Mouse (Mus musculus) midbrain, postnatal 0 days (tissue): ENCODE measurements around the gene Ttc23l. TPM values are rescaled to one million over a fixed set of nuclear protein-coding genes. Genes with fewer than 3 reads are reported as not detected.

Experiments used
- ATAC-seq: fragments of 200-750 bp; cut with Nextera tagmentation; 2 replicates; pipeline ENCODE4 v1.8.0; 2017; ENCODE audit warnings: moderate number of reproducible peaks, mild to moderate bottlenecking, moderate TSS enrichment, moderate library complexity; ENCODE audit not compliant: low FRiP score
- DNase-seq: peaks from one replicate; pipeline ENCODE4 v3.0.0-alpha.2; 2015; ENCODE audit warnings: low spot score
- H3K27ac ChIP-seq: fragments of 300-500 bp; sonication (generic); 2 replicates; pipeline ENCODE4 v1.5.1; 2014; ENCODE audit warnings: low read depth, mild to moderate bottlenecking, low read length, mixed read lengths
- H3K27me3 ChIP-seq: fragments of 300-500 bp; sonication (generic); 2 replicates; pipeline ENCODE4 v1.6.1; 2014; ENCODE audit warnings: low read length, control low read depth, mixed read lengths; ENCODE audit not compliant: insufficient read depth
- H3K36me3 ChIP-seq: fragments of 300-500 bp; sonication (generic); 2 replicates; pipeline ENCODE4 v1.6.1; 2014; ENCODE audit warnings: low read length, control low read depth, mixed read lengths; ENCODE audit not compliant: insufficient read depth
- H3K4me1 ChIP-seq: fragments of 300-500 bp; sonication (generic); 2 replicates; pipeline ENCODE4 v1.6.1; 2014; ENCODE audit warnings: mild to moderate bottlenecking, control low read depth, antibody characterized with exemption, low read length, mixed read lengths; ENCODE audit not compliant: insufficient read depth
- H3K4me2 ChIP-seq: fragments of 300-500 bp; sonication (generic); 2 replicates; pipeline ENCODE4 v1.6.1; 2014; ENCODE audit warnings: low read depth, mild to moderate bottlenecking, low read length, mixed read lengths; ENCODE audit not compliant: poor library complexity, severe bottlenecking
- H3K4me3 ChIP-seq: fragments of 300-500 bp; sonication (generic); 2 replicates; pipeline ENCODE4 v1.5.1; 2014; ENCODE audit warnings: low read depth, mild to moderate bottlenecking, low read length, moderate library complexity
- H3K9ac ChIP-seq: fragments of 300-500 bp; sonication (generic); replicated peaks from 2 replicates; pipeline ENCODE4 v1.6.1; 2014; ENCODE audit warnings: mild to moderate bottlenecking, low read length, moderate library complexity, mixed read lengths; ENCODE audit not compliant: poor library complexity, severe bottlenecking
- H3K9me3 ChIP-seq: fragments of 300-500 bp; sonication (generic); 2 replicates; pipeline ENCODE4 v1.6.1; 2016; ENCODE audit warnings: low read length, control low read depth
- CTCF ChIP-seq: IDR thresholded peaks from 2 replicates; pipeline ENCODE4 v1.5.1; 2016; ENCODE audit warnings: antibody characterized with exemption, mild to moderate bottlenecking
- WGBS: fragments of 180-500 bp; shearing (Covaris S2); extraction: QIAGEN DNeasy Blood & Tissue Kit; methylation state at CpG from one replicate; pipeline ENCODE4 v1.1.7; 2014; 5-methylcytosine and 5-hydroxymethylcytosine counted together
- polyA plus RNA-seq: library from polyadenylated mRNA; unstranded; fragments of >200 nt; fragmentation: Nextera tagmentation; extraction: Ambion mirVana; gene quantifications from 2 replicates; pipeline ENCODE4 v1.2.1, GENCODE M21; 2015
- total RNA-seq: library from RNA; depleted of rRNA; stranded (reverse); fragments of >200 nt; gene quantifications from 2 replicates; pipeline ENCODE4 v1.2.3, GENCODE M21; 2014; rRNA removed

Gene Ttc23l
- total and polyA plus RNA-seq, 2 experiments from 2014 or later, result not detected

DNA sequence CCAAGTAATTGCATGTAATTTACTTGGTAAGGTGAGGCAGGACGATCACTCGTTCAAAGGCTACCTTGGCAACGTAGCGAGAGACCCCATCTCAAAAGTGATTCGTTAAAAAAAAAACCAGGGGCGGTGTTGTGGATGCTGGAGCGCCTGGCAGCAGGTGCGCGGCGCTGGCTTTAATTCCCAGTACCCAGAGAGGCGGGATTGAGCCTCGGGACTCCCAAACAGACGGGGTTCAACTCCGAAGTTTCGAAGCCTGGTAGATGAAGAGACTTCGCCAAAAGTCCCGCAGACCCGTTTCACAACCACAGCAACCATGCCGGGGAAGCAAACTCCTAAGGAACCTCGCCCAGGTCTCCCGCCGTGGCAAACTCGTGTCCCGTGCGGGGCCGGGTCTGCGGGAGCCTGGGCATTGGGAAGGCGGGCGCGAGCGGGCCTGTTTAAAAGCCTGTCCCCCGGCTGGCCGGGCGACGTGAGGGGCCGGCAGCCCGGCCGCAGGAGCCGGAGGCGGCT lies 88.8 kb downstream of the Ttc23l start:
- H3K9me3 ChIP-seq, result no peaks in the 10 kb centered on the region
- peak overlapping the region; percentile 91 for H3K4me3 ChIP-seq
- ATAC-seq (peak; percentile 9; the same call in 1 of the 2 replicates), DNase-seq (peak; percentile 16)
- peak overlapping the region; percentile 76 for H3K27ac ChIP-seq
- peak overlapping the region; percentile 84 for H3K9ac ChIP-seq
- H3K36me3 ChIP-seq, result no peaks in the 10 kb centered on the region
- under 1% methylated on average over 37 of the region's 40 CpGs for WGBS
- no peaks in the 10 kb centered on the region for H3K27me3 ChIP-seq
- TF ChIP-seq CTCF, result no peak
- peak overlapping the region; percentile 85 for H3K4me2 ChIP-seq
- H3K4me1 ChIP-seq, result peaks cover 9% of the 10 kb centered on the region; the same call in 1 of the 2 replicates

GRCm38 (mm10) chr15:10468761-10469160 lies 89.7 kb downstream of the Ttc23l start:
- WGBS, result 87% methylated on average over 3 of the region's 3 CpGs

DNA sequence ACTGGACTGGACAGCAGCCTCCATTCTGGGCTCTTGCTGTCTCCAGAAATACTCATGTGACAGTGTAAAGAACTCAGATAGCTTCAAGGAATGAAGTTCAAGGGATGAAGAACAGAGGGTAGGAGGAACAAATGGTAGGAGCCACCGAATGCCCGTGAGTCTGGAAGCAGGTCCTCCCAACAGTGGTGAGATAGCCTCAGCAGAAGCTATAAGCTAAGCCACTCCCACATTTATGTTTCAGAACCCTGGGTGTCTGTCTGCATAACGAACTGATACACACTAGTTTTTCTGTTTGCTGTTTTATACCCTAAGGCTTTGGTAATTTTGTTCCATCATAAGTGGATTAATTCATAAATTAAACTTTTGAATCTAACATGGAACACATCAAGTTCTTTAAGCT lies 93.8 kb downstream of the Ttc23l start:
- Histone ChIP-seq H3K27ac (no peak overlapping the region), H3K36me3 (peaks cover 13% of the 10 kb centered on the region; the same call in 1 of the 2 replicates), H3K4me1 (peaks cover 9% of the 10 kb centered on the region; the same call in 1 of the 2 replicates), H3K27me3 (no peaks in the 10 kb centered on the region), H3K4me2 (no peak overlapping the region), H3K9me3 (no peaks in the 10 kb centered on the region), H3K4me3 (no peak overlapping the region), H3K9ac (no peak overlapping the region)
- TF ChIP-seq CTCF, result no peak
- no peak for DNase-seq
- 92% methylated on average over 3 of the region's 3 CpGs for WGBS
- ATAC-seq, result no peak

More at GRCm38 (mm10) chr15:10468761-10469160, 89.7 kb downstream of the Ttc23l start:
- Histone ChIP-seq H3K4me2 (no peak overlapping the region), H3K27ac (no peak overlapping the region), H3K9me3 (no peaks in the 10 kb centered on the region), H3K4me3 (no peak overlapping the region), H3K4me1 (peaks cover 9% of the 10 kb centered on the region; the same call in 1 of the 2 replicates), H3K9ac (no peak overlapping the region), H3K36me3 (no peaks in the 10 kb centered on the region), H3K27me3 (no peaks in the 10 kb centered on the region)
- TF ChIP-seq CTCF, result no peak
- ATAC-seq (no peak), DNase-seq (no peak)

DNA sequence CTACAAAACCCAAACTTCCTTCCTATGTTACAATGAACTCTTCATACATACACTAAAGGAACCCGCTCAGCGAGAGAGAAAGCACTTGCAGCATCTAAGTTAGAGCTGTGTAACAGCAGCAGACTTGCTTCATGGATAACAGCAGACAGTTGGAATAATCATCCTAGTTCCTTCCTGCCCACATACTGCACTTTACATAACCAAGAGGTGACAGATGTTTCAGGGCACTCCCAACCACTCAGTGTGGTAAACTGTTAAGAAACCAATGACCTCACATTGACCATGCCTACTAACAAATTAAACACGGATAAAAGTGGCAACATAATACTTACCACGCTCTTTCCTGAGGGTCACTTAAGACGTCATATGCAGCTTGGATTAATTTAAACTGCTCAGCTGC lies 94.9 kb downstream of the Ttc23l start:
- Histone ChIP-seq H3K4me1 (peaks cover 6% of the 10 kb centered on the region; the same call in 1 of the 2 replicates), H3K4me2 (no peak overlapping the region), H3K4me3 (no peak overlapping the region), H3K9me3 (no peaks in the 10 kb centered on the region), H3K27me3 (no peaks in the 10 kb centered on the region), H3K9ac (no peak overlapping the region), H3K27ac (no peak overlapping the region), H3K36me3 (peaks cover 17% of the 10 kb centered on the region; the same call in 1 of the 2 replicates)
- WGBS, result 87% methylated on average over 5 of the region's 5 CpGs
- no peak for TF ChIP-seq CTCF
- DNase-seq, result no peak
- ATAC-seq, result no peak

GRCm38 (mm10) chr15:10460986-10461385 lies 97.5 kb downstream of the Ttc23l start:
- TF ChIP-seq CTCF, result no peak
- DNase-seq, result no peak
- H3K4me3 ChIP-seq, result no peak overlapping the region
- H3K9ac ChIP-seq, result no peak overlapping the region
- no peak overlapping the region for H3K4me2 ChIP-seq
- no peak for ATAC-seq
- H3K4me1 ChIP-seq, result no peaks in the 10 kb centered on the region
- WGBS, result 96% methylated on average over 12 of the region's 12 CpGs
- no peak overlapping the region for H3K27ac ChIP-seq
- H3K27me3 ChIP-seq, result no peaks in the 10 kb centered on the region
- H3K36me3 ChIP-seq, result peaks cover 17% of the 10 kb centered on the region; the same call in 1 of the 2 replicates
- H3K9me3 ChIP-seq, result no peaks in the 10 kb centered on the region

Other genes with a start within 250 kb of the Ttc23l start
- not detected in 2 replicates for gene Gm21973, start 233.3 kb downstream of the Ttc23l start, total RNA-seq
- not detected in 2 replicates for gene Gm21973, start 233.3 kb downstream of the Ttc23l start, polyA plus RNA-seq
- not detected in 2 replicates for gene Agxt2, start 200.1 kb downstream of the Ttc23l start, total RNA-seq
- not detected in 2 replicates for gene Agxt2, start 200.1 kb downstream of the Ttc23l start, polyA plus RNA-seq
- gene Dnajc21, start 88.2 kb downstream of the Ttc23l start, total RNA-seq, result 3.9 and 6.8 TPM in 2 replicates
- 11.6 and 15.5 TPM in 2 replicates for gene Dnajc21, start 88.2 kb downstream of the Ttc23l start, polyA plus RNA-seq
- gene Brix1, start 72.7 kb downstream of the Ttc23l start, total RNA-seq, result 6.1 and 9.5 TPM in 2 replicates
- 44.2 and 52.7 TPM in 2 replicates for gene Brix1, start 72.7 kb downstream of the Ttc23l start, polyA plus RNA-seq
- gene Rad1, start 72.7 kb downstream of the Ttc23l start, total RNA-seq, result 15.5 and 18.4 TPM in 2 replicates
- gene Rad1, start 72.7 kb downstream of the Ttc23l start, polyA plus RNA-seq, result 18.1 TPM in 2 replicates
- 9.0 TPM in 2 replicates for gene Rai14, start 156.0 kb upstream of the Ttc23l start, total RNA-seq
- 2.7 and 4.3 TPM in 2 replicates for gene Rai14, start 156.0 kb upstream of the Ttc23l start, polyA plus RNA-seq